Mouse (Mus musculus): Measurements from ENCODE around the gene Drg2.

DNA sequence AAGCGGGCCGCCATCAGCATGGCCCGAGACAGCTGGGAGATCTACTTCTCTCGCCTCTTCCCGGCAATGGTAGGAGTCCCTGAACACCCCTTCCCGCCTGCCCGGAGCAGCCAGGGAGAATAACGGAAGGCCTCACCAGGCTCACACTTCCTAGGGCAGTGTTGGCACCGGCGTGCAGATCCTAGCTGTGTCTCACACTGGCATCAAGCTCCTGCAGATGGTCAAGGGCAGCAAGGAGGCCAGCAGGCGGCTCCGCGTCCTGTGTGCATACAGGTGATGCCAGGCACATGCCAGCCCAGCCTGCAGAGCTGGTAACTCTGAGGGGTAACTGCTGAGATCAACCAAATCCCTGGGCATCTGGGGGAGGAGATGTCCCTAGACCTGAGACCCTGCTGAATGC, 52.9 kb downstream of the Drg2 start:
- TF ChIP-seq POLR2A (IDR thresholded peaks at IDR 0.05; ENCODE audit: insufficient read depth, low read depth, low read length) (no peak), EP300 (IDR thresholded peaks at IDR 0.05; ENCODE audit: insufficient read depth, low read depth, low read length) (no peak)

Measured in heart, adult 2 months (tissue).